Mouse (Mus musculus) liver, embryonic 14.5 days (tissue): ENCODE measurements around the gene Mical2. TPM values are rescaled to one million over a fixed set of nuclear protein-coding genes. Genes with fewer than 3 reads are reported as not detected.
A peak's percentile ranks its signal among the peaks of the same experiment; 100 is the strongest.

Experiments used
- ATAC-seq: fragments of 200-750 bp; cut with Nextera tagmentation; 2 replicates; pipeline ENCODE4 v1.8.0; 2017; ENCODE audit warnings: moderate number of reproducible peaks, mild to moderate bottlenecking, moderate library complexity; ENCODE audit not compliant: insufficient read depth
- DNase-seq, 3 experiments: peaks; one replicate each; pipeline ENCODE4 v3.0.0-alpha.2; 2012 to 2013; ENCODE audit warnings: low read depth in 3 of 3, low spot score in 3 of 3
- H3K27ac ChIP-seq: fragments of 300-500 bp; sonication (generic); 2 replicates; pipeline ENCODE4 v1.5.1; 2014; ENCODE audit warnings: moderate library complexity, mild to moderate bottlenecking, control low read depth, inconsistent platforms
- H3K27me3 ChIP-seq: fragments of 300-500 bp; sonication (generic); 2 replicates; pipeline ENCODE4 v1.6.1; 2014; ENCODE audit warnings: mild to moderate bottlenecking, low read length, moderate library complexity; ENCODE audit not compliant: control insufficient read depth, insufficient read depth
- H3K36me3 ChIP-seq: fragments of 300-500 bp; sonication (generic); replicated peaks from 2 replicates; pipeline ENCODE4 v1.6.1; 2014; ENCODE audit warnings: low read depth; ENCODE audit not compliant: control insufficient read depth, insufficient read depth
- H3K4me1 ChIP-seq, 2 experiments: fragments of 200-500 bp in 1 of 2; fragments of 300-500 bp in 1 of 2; sonication (generic) in 1 of 2; replicated peaks; 2 replicates each; pipeline ENCODE4 v1.6.1; 2012 to 2014; ENCODE audit warnings: antibody characterized with exemption in 1 of 2, inconsistent platforms in 1 of 2, low read length in 1 of 2; ENCODE audit not compliant: control insufficient read depth in 2 of 2, insufficient read depth in 2 of 2
- H3K4me2 ChIP-seq: fragments of 300-500 bp; sonication (generic); 2 replicates; pipeline ENCODE4 v1.6.1; 2014; ENCODE audit warnings: low read depth, mild to moderate bottlenecking, control low read depth, moderate library complexity
- H3K4me3 ChIP-seq, 2 experiments: fragments of 200-500 bp in 1 of 2; fragments of 300-500 bp in 1 of 2; sonication (generic) in 1 of 2; 2 replicates each; pipeline ENCODE4 v1.5.1; 2012 to 2014; ENCODE audit warnings: low read depth in 2 of 2, low read length in 2 of 2, mild to moderate bottlenecking in 2 of 2, control low read depth in 1 of 2, inconsistent platforms in 1 of 2, moderate library complexity in 1 of 2; ENCODE audit not compliant: insufficient read depth in 1 of 2
- H3K9ac ChIP-seq: fragments of 300-500 bp; sonication (generic); replicated peaks from 2 replicates; pipeline ENCODE4 v1.6.1; 2014; ENCODE audit warnings: mild to moderate bottlenecking, control low read depth, moderate library complexity
- H3K9me3 ChIP-seq: fragments of 300-500 bp; sonication (generic); 2 replicates; pipeline ENCODE4 v1.6.1; 2016; ENCODE audit warnings: low read length, mixed read lengths; ENCODE audit not compliant: control insufficient read depth
- CTCF ChIP-seq: IDR thresholded peaks from 2 replicates; pipeline ENCODE4 v1.5.1; 2016; ENCODE audit warnings: antibody characterized with exemption, low read depth, control low read depth
- EP300 ChIP-seq: IDR thresholded peaks from 2 replicates; pipeline ENCODE4 v1.6.1; 2016; ENCODE audit warnings: antibody characterized with exemption, low read depth
- WGBS: fragments of 180-500 bp; shearing (Covaris S2); extraction: QIAGEN DNeasy Blood & Tissue Kit; methylation state at CpG from one replicate; pipeline ENCODE4 v1.1.7; 2014; ENCODE audit not compliant: insufficient replicate concordance; 5-methylcytosine and 5-hydroxymethylcytosine counted together
- polyA plus RNA-seq, 2 experiments: library from polyadenylated mRNA; depleted of rRNA in 1 of 2; stranded (reverse) in 1 of 2; unstranded in 1 of 2; fragments of >200 nt; fragmentation: Nextera tagmentation in 1 of 2; extraction: Ambion mirVana in 1 of 2; gene quantifications; 2 replicates each; pipeline versions ENCODE4 v1.2.1 to v1.2.3; 2012 to 2014

Mical2 gene
- polyA plus RNA-seq, 2 experiments, result 1.2 to 1.4 TPM

- DNase-seq (no peak), ATAC-seq (no peak)
- no peaks in the 10 kb centered on the region for H3K9me3 ChIP-seq
- H3K27ac ChIP-seq, result no peak overlapping the region
- H3K36me3 ChIP-seq, result no peaks in the 10 kb centered on the region
- TF ChIP-seq EP300 (no peak), CTCF (no peak)
- 66% methylated on average over 3 of the region's 3 CpGs for WGBS
- no peak overlapping the region for H3K9ac ChIP-seq
- no peaks in the 10 kb centered on the region for H3K27me3 ChIP-seq
- 0 out of 4 replicates have a peak, but pooled peaks cover 0 to 2% of the 10 kb centered on the region in 2 experiments for H3K4me1 ChIP-seq
- H3K4me3 ChIP-seq, result no peak overlapping the region
- H3K4me2 ChIP-seq, result no peak overlapping the region
Observed at GRCm38 (mm10) chr7:112351541-112351940, 125.9 kb downstream of the Mical2 start.

GRCm38 (mm10) chr7:112352005-112352404 is 126.3 kb downstream of the Mical2 start:
- DNase-seq, result no peak
- no peak overlapping the region for H3K4me2 ChIP-seq
- no peak for ATAC-seq
- no peaks in the 10 kb centered on the region for H3K27me3 ChIP-seq
- TF ChIP-seq EP300, result no peak
- TF ChIP-seq CTCF, result no peak
- H3K4me3 ChIP-seq, result no peak overlapping the region
- 0 out of 4 replicates have a peak, but pooled peaks cover 0 to 2% of the 10 kb centered on the region in 2 experiments for H3K4me1 ChIP-seq
- H3K27ac ChIP-seq, result no peak overlapping the region
- WGBS, result 57% methylated on average over 4 of the region's 4 CpGs
- H3K36me3 ChIP-seq, result no peaks in the 10 kb centered on the region
- no peak overlapping the region for H3K9ac ChIP-seq
- no peaks in the 10 kb centered on the region for H3K9me3 ChIP-seq

GRCm38 (mm10) chr7:112353011-112353410 is 127.4 kb downstream of the Mical2 start:
- ATAC-seq, result no peak

GRCm38 (mm10) chr7:112353939-112354338 is 128.3 kb downstream of the Mical2 start:
- no peak for DNase-seq
- no peak for ATAC-seq
- Histone ChIP-seq H3K27me3 (no peaks in the 10 kb centered on the region), H3K9me3 (no peaks in the 10 kb centered on the region), H3K9ac (no peak overlapping the region), H3K4me2 (no peak overlapping the region), H3K36me3 (no peaks in the 10 kb centered on the region), H3K4me3 (no peak overlapping the region), H3K27ac (no peak overlapping the region), H3K4me1 (0 out of 4 replicates have a peak, but pooled peaks cover 0 to 2% of the 10 kb centered on the region in 2 experiments)
- TF ChIP-seq EP300 (no peak), CTCF (no peak)
- WGBS, result 67% methylated on average over 11 of the region's 11 CpGs

More at GRCm38 (mm10) chr7:112353011-112353410, 127.4 kb downstream of the Mical2 start:
- 57% methylated on average over 4 of the region's 4 CpGs for WGBS
- no peak overlapping the region for H3K4me2 ChIP-seq
- H3K36me3 ChIP-seq, result no peaks in the 10 kb centered on the region
- 0 out of 4 replicates have a peak, but pooled peaks cover 0 to 2% of the 10 kb centered on the region in 2 experiments for H3K4me1 ChIP-seq
- TF ChIP-seq CTCF, result no peak
- TF ChIP-seq EP300, result no peak
- no peak overlapping the region for H3K27ac ChIP-seq
- no peaks in the 10 kb centered on the region for H3K27me3 ChIP-seq
- no peaks in the 10 kb centered on the region for H3K9me3 ChIP-seq
- DNase-seq, result no peak
- H3K4me3 ChIP-seq, result no peak overlapping the region
- H3K9ac ChIP-seq, result no peak overlapping the region

DNA sequence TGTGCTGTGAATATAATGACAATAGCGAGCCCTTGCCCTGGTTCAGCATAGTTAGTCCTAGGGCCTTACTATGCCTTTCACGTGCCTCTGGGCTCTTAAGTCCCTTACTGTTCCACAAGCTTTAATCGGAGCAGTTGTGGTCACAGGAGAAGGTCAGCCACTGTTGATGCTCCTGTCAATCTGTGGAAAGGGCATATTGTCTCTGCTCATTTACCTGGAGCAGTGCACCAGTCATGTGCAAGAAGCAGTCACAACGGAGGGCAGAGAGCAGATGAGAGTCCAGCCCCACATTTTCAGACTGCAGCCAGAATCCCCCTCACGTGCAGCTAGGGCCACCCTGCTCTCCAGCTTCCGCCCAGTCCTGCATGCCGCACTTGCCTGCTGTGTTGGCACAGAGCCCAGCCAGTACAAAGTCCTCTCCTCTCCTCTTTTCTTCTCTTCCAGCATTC is 128.9 kb downstream of the Mical2 start:
- Histone ChIP-seq H3K9me3 (no peaks in the 10 kb centered on the region), H3K27ac (no peak overlapping the region), H3K4me1 (0 out of 4 replicates have a peak, but pooled peaks cover 0 to 2% of the 10 kb centered on the region in 2 experiments), H3K4me3 (no peak overlapping the region), H3K9ac (no peak overlapping the region), H3K36me3 (no peaks in the 10 kb centered on the region), H3K27me3 (no peaks in the 10 kb centered on the region), H3K4me2 (no peak overlapping the region)
- no peak for TF ChIP-seq EP300
- no peak for TF ChIP-seq CTCF
- peak in 2 of 3 experiments; percentile 9 for DNase-seq
- peak; percentile 62 for ATAC-seq
- 51% methylated on average over 7 of the region's 7 CpGs for WGBS
